Mouse (Mus musculus) lung, adult 2 months (tissue): ENCODE results near the gene Adprh.

Experiments used
- CTCF ChIP-seq: fragments of 200-500 bp; IDR thresholded peaks from 2 replicates; pipeline ENCODE4 v1.5.1; 2011; ENCODE audit warnings: mild to moderate bottlenecking, low read length, control low read depth; ENCODE audit not compliant: insufficient read depth
- POLR2A ChIP-seq: fragments of 200-500 bp; IDR thresholded peaks from 2 replicates; pipeline ENCODE4 v1.6.1; 2011; ENCODE audit warnings: low read depth, mild to moderate bottlenecking, control low read depth, low read length, borderline replicate concordance; ENCODE audit errors: extremely low read depth

- TF ChIP-seq CTCF (no peak), POLR2A (no peak)
These were observed 7.5 kb upstream of the Adprh start for GRCm38 (mm10) chr16:38459990-38460389.
